Mouse (Mus musculus) heart, embryonic 11.5 days (tissue): Measurements from ENCODE around the gene Gm20388. TPM values are rescaled to one million over a fixed set of nuclear protein-coding genes. Genes with fewer than 3 reads are reported as not detected.

Experiments used
- ATAC-seq: fragments of 200-750 bp; cut with Nextera tagmentation; replicated peaks from 2 replicates; pipeline ENCODE4 v1.8.0; 2017; ENCODE audit warnings: moderate library complexity; ENCODE audit not compliant: insufficient number of reproducible peaks, low FRiP score, low TSS enrichment
- H3K27ac ChIP-seq: fragments of 300-500 bp; sonication (generic); 2 replicates; pipeline ENCODE4 v1.5.1; 2014; ENCODE audit warnings: mild to moderate bottlenecking, low read depth, low read length
- H3K27me3 ChIP-seq: fragments of 300-500 bp; sonication (generic); 2 replicates; pipeline ENCODE4 v1.6.1; 2014; ENCODE audit warnings: mild to moderate bottlenecking, low read length, mixed read lengths; ENCODE audit not compliant: control insufficient read depth, insufficient read depth
- H3K36me3 ChIP-seq: fragments of 300-500 bp; sonication (generic); 2 replicates; pipeline ENCODE4 v1.6.1; 2014; ENCODE audit warnings: mild to moderate bottlenecking, low read length, moderate library complexity, mixed read lengths; ENCODE audit not compliant: control insufficient read depth, insufficient read depth
- H3K4me1 ChIP-seq: fragments of 300-500 bp; sonication (generic); 2 replicates; pipeline ENCODE4 v1.6.1; 2014; ENCODE audit warnings: low read length; ENCODE audit not compliant: control insufficient read depth, insufficient read depth
- H3K4me2 ChIP-seq: fragments of 300-500 bp; sonication (generic); 2 replicates; pipeline ENCODE4 v1.6.1; 2014; ENCODE audit warnings: mild to moderate bottlenecking, moderate library complexity
- H3K4me3 ChIP-seq: fragments of 300-500 bp; sonication (generic); 2 replicates; pipeline ENCODE4 v1.5.1; 2014; ENCODE audit warnings: low read depth, low read length
- H3K9ac ChIP-seq: fragments of 300-500 bp; sonication (generic); 2 replicates; pipeline ENCODE4 v1.6.1; 2014; ENCODE audit warnings: mild to moderate bottlenecking, low read depth, low read length, moderate library complexity
- H3K9me3 ChIP-seq: fragments of 300-500 bp; sonication (generic); replicated peaks from 2 replicates; pipeline ENCODE4 v1.6.1; 2016; ENCODE audit warnings: low read length; ENCODE audit not compliant: control insufficient read depth
- WGBS: fragments of 180-500 bp; shearing (Covaris S2); extraction: QIAGEN DNeasy Blood & Tissue Kit; methylation state at CpG from one replicate; pipeline ENCODE4 v1.1.7; 2014; ENCODE audit not compliant: insufficient replicate concordance; 5-methylcytosine and 5-hydroxymethylcytosine counted together
- polyA plus RNA-seq: library from polyadenylated mRNA; unstranded; fragments of >200 nt; fragmentation: Nextera tagmentation; extraction: Ambion mirVana; gene quantifications from 2 replicates; pipeline ENCODE4 v1.2.1, GENCODE M21; 2014

The Gm20388 gene
- polyA plus RNA-seq, 1 experiment from 2014 or later: 6.4 TPM

DNA sequence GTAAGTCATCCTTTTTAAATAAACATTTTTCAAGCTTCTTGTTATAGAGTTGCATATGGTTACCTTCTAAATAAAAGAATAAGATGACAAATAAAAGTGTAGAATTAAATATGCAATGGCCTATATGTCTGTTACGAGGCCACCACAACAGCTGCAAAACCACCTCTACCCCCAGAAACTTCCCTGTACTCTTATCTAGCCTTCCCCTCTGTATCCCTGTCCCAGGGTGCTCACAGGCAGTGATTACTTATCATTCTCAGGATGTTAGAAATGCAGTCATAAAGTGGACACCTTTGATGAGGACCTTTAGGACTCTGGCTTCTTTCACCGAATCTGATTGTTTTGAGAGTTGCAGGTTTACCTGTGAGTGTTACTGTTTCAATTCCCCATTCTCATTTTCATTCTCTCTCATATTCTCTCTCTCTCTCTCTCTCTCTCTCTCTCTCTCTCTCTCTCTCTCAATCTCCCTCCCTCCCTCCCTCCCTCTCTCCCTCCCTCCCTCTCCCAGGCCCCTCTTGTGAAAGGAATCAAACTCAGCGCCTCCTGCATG, 1932.6 kb downstream of the Gm20388 start:
- no peaks in the 10 kb centered on the region for H3K36me3 ChIP-seq
- no peaks in the 10 kb centered on the region for H3K4me1 ChIP-seq
- H3K9me3 ChIP-seq: no peaks in the 10 kb centered on the region
- no peak overlapping the region for H3K4me3 ChIP-seq
- H3K4me2 ChIP-seq: no peak overlapping the region
- no peak overlapping the region for H3K9ac ChIP-seq
- H3K27me3 ChIP-seq: no peaks in the 10 kb centered on the region
- WGBS: 59% methylated on average over 3 of the region's 3 CpGs
- no peak for ATAC-seq
- no peak overlapping the region for H3K27ac ChIP-seq

DNA sequence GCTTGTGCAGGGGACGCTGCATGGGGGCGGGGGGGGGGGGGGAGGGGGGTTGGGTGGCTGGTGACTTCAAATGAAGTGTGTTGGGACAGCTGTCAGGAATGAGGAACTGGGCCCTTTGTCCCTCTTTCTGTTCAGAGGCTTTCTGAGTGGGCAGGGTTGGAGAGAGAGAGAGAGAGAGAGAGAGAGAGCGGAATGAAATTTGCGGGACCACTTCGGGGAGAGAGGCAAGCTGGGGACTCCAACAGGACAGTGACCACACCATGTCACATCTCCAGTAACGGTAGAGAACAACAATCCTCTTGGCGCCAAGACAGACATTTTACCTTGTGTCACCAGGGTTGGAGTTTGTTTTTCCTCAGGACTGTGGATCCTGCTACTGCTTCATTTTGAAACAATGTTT, 1934.1 kb downstream of the Gm20388 start:
- H3K27ac ChIP-seq: no peak overlapping the region
- no peak overlapping the region for H3K4me3 ChIP-seq
- H3K9ac ChIP-seq: no peak overlapping the region
- ATAC-seq: no peak
- no peak overlapping the region for H3K4me2 ChIP-seq
- no peaks in the 10 kb centered on the region for H3K4me1 ChIP-seq
- WGBS: 39% methylated on average over 6 of the region's 7 CpGs
- H3K36me3 ChIP-seq: no peaks in the 10 kb centered on the region
- H3K27me3 ChIP-seq: no peaks in the 10 kb centered on the region
- H3K9me3 ChIP-seq: no peaks in the 10 kb centered on the region

DNA sequence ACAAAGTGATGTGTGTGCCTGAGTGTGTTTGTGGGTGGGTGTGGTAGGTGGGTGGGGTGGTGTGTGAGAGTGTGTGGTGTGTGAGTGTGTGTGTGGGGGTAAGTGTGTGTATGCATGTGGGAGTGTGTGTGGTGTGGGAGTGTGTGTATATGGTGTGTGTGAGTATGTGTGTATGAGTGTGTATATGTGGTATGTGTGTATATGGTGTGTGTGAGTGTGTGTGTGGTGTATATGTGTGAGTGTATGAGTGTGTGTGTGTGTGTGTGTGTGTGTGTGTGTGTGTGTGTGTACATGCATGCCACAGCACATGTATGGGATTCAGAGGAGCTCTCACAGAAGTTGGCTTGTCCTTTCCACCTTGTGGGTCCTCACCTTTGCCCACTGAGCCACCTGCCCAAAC, 1936.2 kb downstream of the Gm20388 start:
- peaks cover 3% of the 10 kb centered on the region; the same call in 1 of the 2 replicates for H3K4me1 ChIP-seq
- H3K27me3 ChIP-seq: no peaks in the 10 kb centered on the region
- no peak for ATAC-seq
- no peak overlapping the region for H3K27ac ChIP-seq
- H3K9ac ChIP-seq: no peak overlapping the region
- H3K4me3 ChIP-seq: no peak overlapping the region
- no peak overlapping the region for H3K4me2 ChIP-seq
- H3K36me3 ChIP-seq: no peaks in the 10 kb centered on the region
- no peaks in the 10 kb centered on the region for H3K9me3 ChIP-seq

DNA sequence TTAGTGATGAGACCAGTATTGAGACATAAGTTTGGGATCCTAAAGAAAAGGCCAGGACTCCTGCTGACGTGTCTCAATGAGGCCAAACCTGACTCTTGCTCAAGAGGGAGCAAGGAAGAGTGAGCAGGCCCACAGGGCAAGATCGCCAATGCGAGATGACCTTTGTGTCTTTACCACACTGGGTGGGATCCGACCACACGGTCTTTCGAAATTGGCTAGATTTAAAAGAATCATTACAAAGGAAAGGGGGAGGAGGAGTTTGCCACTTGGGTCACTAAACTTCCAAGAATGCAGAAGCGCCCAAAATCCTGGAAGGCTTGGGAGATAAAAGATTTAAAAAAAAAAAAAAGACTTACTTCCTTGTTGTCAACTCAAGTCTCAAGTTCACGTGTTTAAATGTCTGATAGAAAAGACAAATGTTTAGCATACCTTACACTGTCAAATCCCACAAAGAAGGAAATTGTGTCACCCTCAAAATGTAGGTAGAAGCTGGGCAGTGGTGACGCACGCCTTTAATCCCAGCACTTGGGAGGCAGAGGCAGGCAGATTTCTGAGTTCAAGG, 1936.7 kb downstream of the Gm20388 start:
- ATAC-seq: no peak

DNA sequence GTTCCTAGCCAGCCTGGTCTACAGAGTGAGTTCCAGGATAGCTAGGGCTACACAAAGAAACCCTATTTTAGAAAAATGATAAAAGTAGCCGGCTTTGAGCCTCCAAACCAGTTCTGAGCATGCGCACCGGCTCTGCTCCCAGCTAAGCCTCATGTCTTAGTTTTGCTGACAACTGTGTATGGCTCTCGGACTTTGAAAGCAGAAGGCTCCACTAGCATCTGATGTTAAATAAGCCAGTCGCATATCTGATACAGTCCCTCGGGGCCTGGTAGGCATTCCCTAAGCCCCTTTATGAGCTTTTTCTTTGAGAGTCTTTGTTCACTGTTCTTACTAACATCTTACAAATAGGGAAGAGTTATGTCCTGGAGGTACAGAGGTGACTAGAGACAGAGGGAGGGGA, 1937.3 kb downstream of the Gm20388 start:
- Histone ChIP-seq H3K27me3 (no peaks in the 10 kb centered on the region), H3K4me2 (no peak overlapping the region), H3K27ac (no peak overlapping the region), H3K4me1 (peaks cover 8% of the 10 kb centered on the region), H3K9me3 (no peaks in the 10 kb centered on the region), H3K9ac (no peak overlapping the region), H3K36me3 (no peaks in the 10 kb centered on the region), H3K4me3 (no peak overlapping the region)
- WGBS: 74% methylated on average over 6 of the region's 6 CpGs
- ATAC-seq: no peak

More for the DNA sequence above, 1936.7 kb downstream of the Gm20388 start:
- 71% methylated on average over 10 of the region's 10 CpGs for WGBS
- Histone ChIP-seq H3K4me2 (no peak overlapping the region), H3K27ac (no peak overlapping the region), H3K36me3 (no peaks in the 10 kb centered on the region), H3K9me3 (no peaks in the 10 kb centered on the region), H3K4me1 (peaks cover 3% of the 10 kb centered on the region), H3K4me3 (no peak overlapping the region), H3K9ac (no peak overlapping the region), H3K27me3 (no peaks in the 10 kb centered on the region)

DNA sequence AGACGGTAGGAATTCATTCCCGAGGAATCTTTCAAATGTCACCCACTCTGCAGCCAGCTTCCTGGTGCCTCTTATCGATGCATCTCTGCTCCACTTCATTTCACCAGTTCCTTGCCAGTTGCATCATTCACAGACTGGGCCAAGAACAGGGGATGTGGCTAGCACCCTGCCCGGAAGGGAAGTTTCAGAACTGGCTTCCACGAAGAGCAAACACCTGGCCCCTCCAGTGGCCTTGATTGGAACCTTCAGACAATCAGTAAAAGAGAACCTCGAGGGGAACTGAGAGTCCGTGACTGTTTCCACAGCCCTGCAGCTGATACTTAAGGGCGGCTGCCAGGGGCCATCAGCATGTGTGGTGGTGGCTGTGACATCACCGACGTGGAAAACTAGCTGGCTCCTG, 1937.9 kb downstream of the Gm20388 start:
- H3K9ac ChIP-seq: no peak overlapping the region
- H3K4me1 ChIP-seq: peaks cover 8% of the 10 kb centered on the region
- no peak overlapping the region for H3K27ac ChIP-seq
- WGBS: 57% methylated on average over 10 of the region's 10 CpGs
- no peak overlapping the region for H3K4me2 ChIP-seq
- no peaks in the 10 kb centered on the region for H3K9me3 ChIP-seq
- H3K36me3 ChIP-seq: no peaks in the 10 kb centered on the region
- no peak overlapping the region for H3K4me3 ChIP-seq
- no peak for ATAC-seq
- H3K27me3 ChIP-seq: no peaks in the 10 kb centered on the region

DNA sequence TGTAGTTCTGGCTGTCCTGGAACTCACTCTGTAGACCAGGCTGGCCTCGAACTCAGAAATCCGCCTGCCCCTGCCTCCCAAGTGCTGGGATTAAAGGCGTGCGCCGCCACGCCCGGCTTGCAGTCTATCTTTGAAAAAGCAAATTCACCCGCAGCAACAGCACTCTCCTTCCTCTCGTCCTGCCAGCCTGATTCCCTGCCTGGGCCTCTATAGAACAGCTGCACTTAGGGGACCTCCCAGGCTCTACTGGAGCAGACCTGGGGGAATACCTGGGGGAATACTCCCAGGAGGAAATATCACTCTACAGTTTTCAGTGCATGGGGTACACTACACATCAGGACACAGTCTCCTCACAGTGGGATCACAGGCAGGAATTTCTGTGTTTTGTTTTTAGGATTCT, 1938.7 kb downstream of the Gm20388 start:
- no peak overlapping the region for H3K4me2 ChIP-seq
- no peaks in the 10 kb centered on the region for H3K36me3 ChIP-seq
- H3K4me1 ChIP-seq: peaks cover 8% of the 10 kb centered on the region
- H3K4me3 ChIP-seq: no peak overlapping the region
- WGBS: 69% methylated on average over 9 of the region's 9 CpGs
- no peak overlapping the region for H3K27ac ChIP-seq
- no peaks in the 10 kb centered on the region for H3K9me3 ChIP-seq
- H3K27me3 ChIP-seq: no peaks in the 10 kb centered on the region
- no peak for ATAC-seq
- H3K9ac ChIP-seq: no peak overlapping the region

DNA sequence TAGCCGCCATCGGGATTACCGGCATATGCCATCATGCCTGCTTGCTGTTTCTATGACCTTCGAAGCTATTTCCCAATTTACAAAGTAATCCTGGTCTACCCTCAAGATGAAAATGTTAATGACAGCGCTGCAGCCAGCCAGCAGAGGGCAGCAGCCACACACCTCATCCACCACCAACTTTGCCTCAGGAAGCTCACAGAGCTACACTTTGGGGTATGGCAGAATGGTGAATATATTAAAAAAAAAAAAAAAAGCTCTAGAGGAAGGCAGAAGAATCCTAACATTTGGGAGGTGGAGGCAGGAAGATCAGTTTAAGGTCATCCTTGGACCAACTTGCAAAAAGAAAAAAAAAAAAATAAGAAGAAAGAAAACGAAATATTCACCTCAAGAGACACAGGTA, 1939.4 kb downstream of the Gm20388 start:
- Histone ChIP-seq H3K4me1 (peaks cover 8% of the 10 kb centered on the region), H3K9ac (no peak overlapping the region), H3K4me3 (no peak overlapping the region), H3K27ac (no peak overlapping the region), H3K9me3 (no peaks in the 10 kb centered on the region), H3K36me3 (no peaks in the 10 kb centered on the region), H3K4me2 (no peak overlapping the region), H3K27me3 (no peaks in the 10 kb centered on the region)
- no peak for ATAC-seq
- 15% methylated on average over 6 of the region's 6 CpGs for WGBS

DNA sequence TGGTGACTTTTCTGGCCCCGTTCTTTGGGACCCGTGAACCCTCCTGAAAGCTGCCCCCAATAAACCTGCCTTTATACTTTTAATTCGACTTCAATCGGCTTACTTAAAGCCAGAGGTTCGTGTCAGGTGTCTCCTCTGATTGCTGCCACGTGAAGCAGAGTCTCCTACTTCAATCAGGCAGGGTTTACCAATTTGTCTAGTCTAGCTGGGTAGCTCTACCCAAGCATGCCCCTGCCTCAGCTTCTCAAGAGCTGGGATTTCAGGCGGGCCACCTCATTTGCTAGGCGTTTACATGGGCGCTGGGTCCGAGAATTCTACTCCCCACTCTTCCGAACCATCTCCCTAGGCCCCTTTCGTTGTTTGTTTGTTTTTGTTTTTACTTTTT, 1939.8 kb downstream of the Gm20388 start:
- H3K27me3 ChIP-seq: no peaks in the 10 kb centered on the region
- peak overlapping the region; percentile 33 for H3K4me3 ChIP-seq
- H3K36me3 ChIP-seq: no peaks in the 10 kb centered on the region
- no peak overlapping the region for H3K27ac ChIP-seq
- peak overlapping the region; percentile 63; the same call in 1 of the 2 replicates for H3K9ac ChIP-seq
- no peak for ATAC-seq
- 36% methylated on average over 12 of the region's 12 CpGs for whole genome bisulfite sequencing
- H3K4me1 ChIP-seq: peaks cover 8% of the 10 kb centered on the region
- H3K9me3 ChIP-seq: no peaks in the 10 kb centered on the region
- H3K4me2 ChIP-seq: peak overlapping the region; percentile 70
